Mouse (Mus musculus): ENCODE results near the gene Phldb1.
A peak's percentile ranks its signal among the peaks of the same experiment; 100 is the strongest.

GRCm38 (mm10) chr9:44767101-44768028, 32.4 kb upstream of the Phldb1 start, which contains the start of the genes Arcn1 and Ift46:
- no peak for TF ChIP-seq CTCF (IDR thresholded peaks at IDR 0.05; ENCODE audit: insufficient read depth, low read depth, low read length)
- peak; percentile 71 for TF ChIP-seq POLR2A (IDR thresholded peaks at IDR 0.05; ENCODE audit: insufficient read depth, low read depth, low read length)
